Mouse (Mus musculus) layer of hippocampus, adult 9-11 months (tissue): ENCODE data around the gene Cacna2d3.

Experiments
- DNase-seq: peaks from one replicate; pipeline ENCODE4 v3.0.0; 2022

Gene Cacna2d3

DNA sequence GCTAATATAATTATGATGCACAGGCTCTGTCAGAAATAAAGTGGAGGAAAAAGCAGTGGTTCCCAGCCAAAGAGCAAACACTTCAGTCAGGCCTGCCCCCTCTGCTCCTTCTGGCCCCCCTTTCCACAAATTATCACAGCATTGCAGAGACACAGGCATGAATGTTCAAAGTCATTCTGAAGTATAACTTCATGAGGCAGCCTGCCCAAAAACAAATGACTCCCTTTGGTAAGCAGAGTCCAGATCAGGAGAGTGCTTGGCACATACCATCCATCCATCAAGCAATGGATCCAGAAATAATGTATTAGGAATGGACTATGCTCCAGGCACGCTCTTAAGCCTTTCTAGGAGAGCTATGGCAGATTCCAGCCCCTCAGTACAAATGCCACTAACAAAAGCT lies 679.3 kb downstream of the Cacna2d3 start:
- DNase-seq = no peak

DNA sequence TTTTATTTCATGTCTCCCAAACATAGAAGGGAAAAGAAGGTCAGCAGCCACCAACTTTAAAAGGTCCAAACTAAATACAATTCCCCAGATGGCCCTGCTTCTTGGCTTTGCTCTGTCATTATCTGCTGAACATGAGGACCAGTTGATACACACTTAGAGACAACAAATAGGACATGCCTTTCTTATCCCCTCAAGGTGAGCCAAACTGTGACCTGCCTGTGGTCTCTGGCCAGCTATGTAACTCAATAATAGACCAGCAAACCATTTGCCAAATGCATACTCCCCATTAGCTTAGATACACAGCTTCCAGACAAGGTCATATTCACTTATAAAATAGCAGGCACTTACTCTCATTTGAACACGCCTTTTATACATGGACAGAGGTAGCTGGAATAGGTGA lies 680.2 kb downstream of the Cacna2d3 start:
- no peak for DNase-seq

DNA sequence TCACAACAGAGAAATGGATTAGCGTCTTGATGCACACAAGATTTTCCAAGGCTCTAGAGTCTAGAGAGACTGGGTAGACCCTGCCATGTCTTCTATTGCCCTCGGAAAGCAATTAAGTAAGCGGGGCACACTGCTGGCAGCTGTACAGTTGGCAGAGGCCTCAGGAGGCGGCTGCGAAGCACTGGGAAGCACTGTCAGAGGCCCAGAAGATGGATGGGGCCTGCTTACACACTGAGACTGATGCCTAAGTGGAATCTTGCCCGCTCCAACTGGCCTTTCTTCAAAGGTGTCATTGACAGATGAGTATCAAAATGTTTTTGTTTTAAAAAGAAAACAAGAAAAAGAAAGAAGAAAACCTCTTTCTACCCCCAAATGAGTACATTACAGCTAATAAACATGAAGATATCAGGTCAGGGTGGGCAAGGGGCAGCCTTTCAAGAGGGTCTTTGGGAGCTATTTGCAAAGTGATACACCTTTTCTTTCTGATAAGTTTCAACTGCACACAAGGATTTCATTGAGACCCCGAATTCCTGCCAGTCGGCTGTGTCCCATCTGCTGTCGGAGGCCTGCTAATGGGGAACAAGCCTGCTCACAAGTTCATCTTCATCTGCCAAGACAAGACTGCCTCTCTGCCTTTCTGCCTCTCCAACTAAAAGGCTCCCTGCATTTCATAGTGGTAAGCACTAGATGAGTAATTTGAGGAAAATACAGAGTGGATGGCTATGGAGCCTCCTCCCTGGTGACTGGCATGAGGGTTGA lies 680.9 kb downstream of the Cacna2d3 start:
- no peak for DNase-seq

GRCm38 (mm10) chr14:29038246-29038645 lies 683.4 kb downstream of the Cacna2d3 start:
- DNase-seq = no peak

DNA sequence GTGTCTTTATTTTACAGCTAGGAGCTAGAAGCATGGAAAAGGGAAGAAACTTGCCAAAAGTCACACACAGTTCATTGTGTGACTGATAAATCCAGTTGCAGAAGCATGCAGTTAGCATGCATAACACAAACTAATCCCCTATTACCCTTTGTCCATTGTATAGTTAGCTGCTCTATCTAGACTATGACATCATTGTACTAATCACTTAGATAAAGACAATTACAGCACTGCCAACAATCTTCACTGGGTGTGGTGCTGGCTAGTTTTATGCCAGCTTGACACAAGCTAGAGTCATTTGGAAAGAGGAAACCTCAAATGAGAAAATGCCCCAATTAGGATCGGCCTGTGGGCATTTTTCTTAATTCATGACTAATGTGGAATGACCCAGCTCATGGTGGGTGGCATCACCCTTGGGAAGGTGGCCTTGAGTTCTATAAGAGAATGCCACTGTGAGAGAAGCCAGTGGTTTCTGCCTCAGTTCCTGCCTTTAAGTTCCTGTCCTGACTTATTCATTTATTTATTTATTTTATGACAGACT lies 689.7 kb downstream of the Cacna2d3 start:
- no peak for DNase-seq

DNA sequence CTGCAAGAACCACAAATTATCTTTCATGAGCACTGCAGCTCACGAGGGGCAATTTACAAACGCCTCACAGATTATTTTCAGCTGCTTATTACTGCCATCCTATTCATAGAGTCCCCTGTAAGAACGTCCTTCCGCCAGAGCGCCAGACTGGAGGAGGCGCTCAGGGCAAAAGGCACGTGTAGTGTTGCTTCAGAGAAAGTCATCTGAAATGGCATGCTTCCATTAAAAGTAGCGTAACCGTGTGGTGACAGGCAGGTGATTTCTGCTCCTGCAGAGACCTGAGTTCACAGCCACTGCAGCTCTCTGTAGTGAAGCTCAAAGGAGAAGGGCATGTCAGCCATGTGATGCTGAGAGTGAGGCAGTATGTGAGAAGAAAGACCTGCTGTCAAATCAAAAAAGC lies 691.1 kb downstream of the Cacna2d3 start:
- no peak for DNase-seq

DNA sequence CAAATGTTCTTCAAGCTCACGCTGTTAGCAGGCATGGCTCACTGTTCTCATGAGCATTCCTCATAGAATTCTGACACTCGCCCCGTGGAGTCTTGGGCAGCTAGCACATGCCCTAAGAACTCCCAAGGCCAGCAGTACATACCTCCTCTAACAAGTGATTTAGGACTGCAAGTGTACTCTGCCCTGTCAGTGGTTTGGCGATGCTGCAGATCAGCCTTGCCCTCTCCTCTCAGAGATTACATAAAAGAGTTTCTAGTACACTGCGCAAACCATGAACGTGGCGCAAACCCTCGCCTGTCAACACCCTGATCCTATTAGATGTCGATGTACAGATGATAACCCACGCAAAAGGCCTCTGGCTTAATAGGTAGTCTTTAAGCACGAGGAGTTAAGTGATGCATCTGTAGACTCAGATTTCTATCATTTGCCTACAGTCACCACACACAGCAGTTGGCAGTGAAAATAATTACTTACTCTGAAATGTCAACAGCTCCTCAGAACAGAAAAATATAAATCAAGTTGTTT lies 691.7 kb downstream of the Cacna2d3 start:
- no peak for DNase-seq

GRCm38 (mm10) chr14:29029107-29029469 lies 692.6 kb downstream of the Cacna2d3 start:
- peak; percentile 32 for DNase-seq

DNA sequence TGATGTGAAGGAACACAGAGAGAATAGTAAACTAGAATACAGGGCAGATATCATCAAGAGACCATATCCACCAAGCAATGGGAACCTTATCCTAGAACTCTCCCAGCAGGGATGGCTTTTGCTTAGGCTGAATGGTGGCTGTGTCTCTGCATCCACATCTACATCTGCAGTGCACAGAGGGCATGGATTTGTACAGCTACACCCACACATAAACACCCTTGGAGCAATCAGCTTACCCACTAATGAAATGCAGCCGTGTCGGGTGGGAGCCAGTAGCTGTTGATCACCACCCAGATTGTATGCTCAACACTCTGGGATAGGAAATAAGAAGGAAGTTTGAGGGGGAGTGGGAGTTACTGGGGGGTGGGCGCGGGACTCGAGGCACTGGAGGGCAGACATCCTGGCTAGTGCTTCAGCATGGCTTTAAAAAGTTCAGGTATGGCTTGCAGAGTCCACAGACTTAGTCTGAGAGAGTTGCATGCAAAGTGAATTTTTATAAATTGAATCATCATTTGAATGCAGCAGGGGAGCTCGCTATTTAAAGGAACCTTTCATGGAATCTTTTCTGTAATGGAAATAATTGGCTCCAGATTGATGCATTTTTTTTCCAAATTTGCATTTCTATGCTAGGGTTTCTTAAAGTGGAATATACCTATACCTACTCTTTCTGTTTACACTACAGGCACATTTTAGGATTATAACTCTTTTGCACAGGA lies 693.1 kb downstream of the Cacna2d3 start:
- DNase-seq = no peak

DNA sequence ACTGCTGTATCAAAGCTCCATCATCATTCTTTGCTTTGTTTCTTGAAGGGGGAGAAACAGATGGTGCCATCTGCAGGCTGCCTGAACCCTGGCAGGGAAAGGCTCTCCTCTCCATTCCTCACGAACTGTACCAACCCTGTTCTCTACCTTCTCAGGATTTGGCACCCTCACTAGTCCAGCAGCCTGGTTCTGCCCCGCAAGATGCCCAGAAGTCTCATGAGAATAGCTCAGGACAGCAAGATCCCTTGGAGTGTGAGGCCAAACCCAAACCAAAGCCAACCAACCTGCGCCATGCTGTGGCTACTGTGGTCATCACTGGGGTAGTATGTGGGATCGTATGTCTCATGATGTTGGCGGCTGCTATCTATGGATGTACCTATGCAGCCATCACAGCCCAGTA lies 694.4 kb downstream of the Cacna2d3 start:
- DNase-seq = no peak

DNA sequence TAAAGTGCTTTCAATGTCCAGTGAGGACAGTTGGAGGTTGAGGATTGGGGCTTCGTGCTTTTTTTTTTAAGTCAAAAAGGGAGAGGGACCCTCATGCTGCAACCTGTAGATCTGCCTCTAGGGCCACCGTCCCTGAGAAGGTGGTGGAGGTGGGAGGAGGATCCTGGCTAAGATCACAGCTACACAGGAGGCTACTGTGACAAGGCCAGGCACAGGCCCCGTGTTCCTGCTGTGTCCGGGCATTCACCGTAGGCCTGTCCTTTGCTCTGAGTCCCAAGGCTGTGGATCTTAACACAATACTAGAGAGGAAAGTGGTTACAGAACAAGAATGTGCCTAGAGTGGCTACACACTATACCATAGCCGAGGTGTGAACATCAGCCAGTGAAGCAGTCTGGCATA lies 696.3 kb downstream of the Cacna2d3 start:
- DNase-seq = no peak

GRCm38 (mm10) chr14:29023246-29023645 lies 698.4 kb downstream of the Cacna2d3 start:
- no peak for DNase-seq

DNA sequence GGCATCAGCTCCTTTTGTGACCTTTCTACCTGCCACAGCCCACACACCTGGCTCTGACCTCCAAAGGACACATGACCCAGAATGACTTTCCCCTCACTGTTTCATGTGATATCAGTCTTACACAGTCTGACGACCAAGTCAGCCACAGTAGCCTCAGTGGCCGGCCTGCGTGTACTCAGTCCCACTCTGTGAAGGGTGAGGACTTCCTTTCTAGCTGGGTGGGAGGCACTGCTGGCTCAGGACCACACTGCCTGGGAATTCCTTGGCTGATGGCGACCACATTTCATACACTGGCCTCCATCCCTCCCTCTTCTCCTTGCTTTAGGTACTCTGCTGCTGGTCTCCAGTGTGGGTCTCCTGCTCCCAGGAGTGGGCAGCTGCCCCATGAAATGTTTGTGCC lies 700.4 kb downstream of the Cacna2d3 start:
- DNase-seq = no peak

DNA sequence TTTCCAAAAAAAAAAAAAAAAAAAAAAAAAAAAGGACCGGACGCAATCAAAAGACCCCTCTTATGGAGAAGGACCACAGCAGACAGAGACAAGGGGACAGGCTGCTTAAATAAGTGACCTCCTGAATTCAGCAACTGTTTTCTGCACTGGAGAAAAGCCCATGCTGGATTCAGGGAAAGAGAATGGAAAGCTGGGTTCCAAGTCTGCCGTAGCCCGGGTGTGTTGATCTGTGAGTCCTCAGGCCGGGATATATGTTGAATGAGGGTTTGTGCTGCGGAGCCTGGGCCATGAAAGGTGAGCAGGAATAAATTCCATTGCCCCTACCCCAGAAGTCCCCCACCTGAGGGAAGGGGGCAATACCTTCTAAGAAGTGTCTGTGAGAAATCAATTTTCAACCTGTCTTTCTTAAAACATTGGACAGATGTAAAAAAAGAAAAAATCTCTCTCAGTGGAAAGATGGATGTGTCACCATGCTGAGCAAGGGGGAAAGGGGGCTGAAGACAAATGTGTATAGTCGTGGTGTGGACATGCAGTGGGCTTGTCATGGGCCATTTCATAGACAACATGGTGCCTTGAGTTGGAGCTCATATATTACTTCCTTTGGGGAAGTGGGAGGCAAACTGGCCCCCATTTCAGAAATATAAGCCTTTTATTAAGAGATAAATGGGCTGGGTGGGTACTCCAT lies 703.2 kb downstream of the Cacna2d3 start:
- DNase-seq = no peak

GRCm38 (mm10) chr14:29017883-29018282 lies 703.8 kb downstream of the Cacna2d3 start, which contains the start of gene Lrtm1:
Gene Lrtm1, plus strand, starts transcription at chr14:29018208.
- no peak for DNase-seq

DNA sequence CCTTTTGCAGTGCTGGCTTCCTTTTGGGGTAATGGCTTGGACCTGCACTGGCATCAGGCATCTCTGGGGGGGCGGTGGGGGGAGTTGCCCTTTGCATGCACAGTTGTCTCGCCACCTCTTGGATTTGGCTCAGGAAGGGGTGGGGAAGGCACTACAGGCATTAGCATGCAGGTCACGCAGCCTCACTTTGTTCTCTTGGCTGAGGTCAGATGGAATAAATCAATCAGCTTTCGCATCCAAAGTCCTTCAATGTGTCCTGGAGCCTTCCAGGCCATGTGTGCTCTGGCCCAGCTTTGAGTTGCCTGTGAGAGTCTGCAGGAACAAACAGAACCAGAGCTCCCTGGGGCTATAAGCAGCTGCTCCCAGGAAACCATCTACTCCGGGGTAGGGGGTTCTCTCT lies 705.8 kb downstream of the Cacna2d3 start:
- DNase-seq = no peak

GRCm38 (mm10) chr14:29014680-29015079 lies 707.0 kb downstream of the Cacna2d3 start:
- no peak for DNase-seq

GRCm38 (mm10) chr14:29013161-29013560 lies 708.5 kb downstream of the Cacna2d3 start:
- DNase-seq = peak; percentile 39

- DNase-seq = no peak
These were observed 712.0 kb downstream of the Cacna2d3 start for GRCm38 (mm10) chr14:29009644-29010043.

- DNase-seq = no peak
These were observed 716.3 kb downstream of the Cacna2d3 start for GRCm38 (mm10) chr14:29005228-29005840.

- no peak for DNase-seq
These were observed 725.1 kb downstream of the Cacna2d3 start for GRCm38 (mm10) chr14:28996569-28996968.

- no peak for DNase-seq
These were observed 733.3 kb downstream of the Cacna2d3 start for GRCm38 (mm10) chr14:28988211-28988900.
